Mouse (Mus musculus) MEL (cell line): ENCODE results near the gene Zic5. TPM values are rescaled to one million over a fixed set of nuclear protein-coding genes. Genes with fewer than 3 reads are reported as not detected.

Experiments used
- DNase-seq: peaks from one replicate; pipeline ENCODE4 v3.0.0; 2011; ENCODE audit warnings: low read depth, low spot score
- H3K27ac ChIP-seq: 2 replicates; pipeline ENCODE4 v1.5.1; 2012; ENCODE audit warnings: low read depth, mild to moderate bottlenecking, control low read depth, low read length, moderate library complexity; ENCODE audit not compliant: control insufficient read depth
- H3K27me3 ChIP-seq, 2 experiments: fragments of 150-350 bp in 1 of 2; sonication (generic) in 1 of 2; 2 replicates each; pipeline ENCODE4 v1.6.1; 2012; ENCODE audit warnings: low read length in 2 of 2, mild to moderate bottlenecking in 2 of 2, improper control_type of control experiment in 1 of 2, moderate library complexity in 1 of 2; ENCODE audit not compliant: insufficient read depth in 2 of 2, control insufficient read depth in 1 of 2
- H3K36me3 ChIP-seq, 2 experiments: 2 replicates each; pipeline ENCODE4 v1.6.1; 2012 to 2014; ENCODE audit warnings: low read length in 2 of 2, improper control_type of control experiment in 1 of 2, inconsistent platforms in 1 of 2, mild to moderate bottlenecking in 1 of 2; ENCODE audit not compliant: insufficient read depth in 2 of 2, control insufficient read depth in 1 of 2
- H3K4me1 ChIP-seq, 2 experiments: fragments of 150-350 bp in 1 of 2; sonication (generic) in 1 of 2; 2 replicates each; pipeline ENCODE4 v1.6.1; 2012; ENCODE audit warnings: low read length in 2 of 2, improper control_type of control experiment in 1 of 2, mild to moderate bottlenecking in 1 of 2; ENCODE audit not compliant: insufficient read depth in 2 of 2, control insufficient read depth in 1 of 2
- H3K4me3 ChIP-seq, 2 experiments: fragments of 150-350 bp in 1 of 2; sonication (generic) in 1 of 2; 2 replicates each; pipeline ENCODE4 v1.5.1; 2012; ENCODE audit warnings: low read depth in 2 of 2, low read length in 2 of 2, mild to moderate bottlenecking in 2 of 2, moderate library complexity in 2 of 2, control low read depth in 1 of 2, improper control_type of control experiment in 1 of 2; ENCODE audit not compliant: control insufficient read depth in 1 of 2, insufficient read depth in 1 of 2
- H3K79me2 ChIP-seq: 2 replicates; pipeline ENCODE4 v1.6.1; 2012; ENCODE audit warnings: mild to moderate bottlenecking, low read length, moderate library complexity; ENCODE audit not compliant: control insufficient read depth, poor library complexity, insufficient read depth
- H3K9ac ChIP-seq: 2 replicates; pipeline ENCODE4 v1.6.1; 2012; ENCODE audit warnings: low read depth, mild to moderate bottlenecking, control low read depth, low read length, moderate library complexity; ENCODE audit not compliant: control insufficient read depth, poor library complexity, severe bottlenecking
- H3K9me3 ChIP-seq: fragments of 150-350 bp; sonication (generic); replicated peaks from 2 replicates; pipeline ENCODE4 v1.6.1; 2012; ENCODE audit warnings: mild to moderate bottlenecking, low read length, improper control_type of control experiment, moderate library complexity; ENCODE audit not compliant: insufficient read depth
- BHLHE40 ChIP-seq: IDR thresholded peaks from 2 replicates; pipeline ENCODE4 v1.6.1; 2012; ENCODE audit warnings: low read depth, mild to moderate bottlenecking, inconsistent platforms, low read length, improper control_type of control experiment, borderline replicate concordance
- CHD1 ChIP-seq: IDR thresholded peaks from 2 replicates; pipeline ENCODE4 v1.6.1; 2012; ENCODE audit warnings: low read depth, mild to moderate bottlenecking, inconsistent platforms, low read length, improper control_type of control experiment
- E2F4 ChIP-seq: IDR thresholded peaks from 2 replicates; pipeline ENCODE4 v1.6.1; 2011; ENCODE audit warnings: low read depth, low read length, improper control_type of control experiment, borderline replicate concordance
- ELF1 ChIP-seq: IDR thresholded peaks from 2 replicates; pipeline ENCODE4 v1.6.1; 2014; ENCODE audit warnings: low read depth, mild to moderate bottlenecking, inconsistent platforms, low read length, improper control_type of control experiment, moderate library complexity
- EP300 ChIP-seq, 2 experiments: IDR thresholded peaks; 2 replicates each; pipeline ENCODE4 v1.6.1; 2011; ENCODE audit warnings: improper control_type of control experiment in 2 of 2, low read length in 2 of 2, low read depth in 1 of 2, mild to moderate bottlenecking in 1 of 2
- ETS1 ChIP-seq: IDR thresholded peaks from 2 replicates; pipeline ENCODE4 v1.6.1; 2012; ENCODE audit warnings: low read depth, mild to moderate bottlenecking, inconsistent platforms, low read length, improper control_type of control experiment, moderate library complexity
- GABPA ChIP-seq: IDR thresholded peaks from 2 replicates; pipeline ENCODE4 v1.6.1; 2012; ENCODE audit warnings: low read depth, mild to moderate bottlenecking, inconsistent platforms, low read length, improper control_type of control experiment, moderate library complexity
- GATA1 ChIP-seq: IDR thresholded peaks from 2 replicates; pipeline ENCODE4 v1.6.1; 2011; ENCODE audit warnings: low read depth, low read length, improper control_type of control experiment
- HCFC1 ChIP-seq: IDR thresholded peaks from 2 replicates; pipeline ENCODE4 v1.6.1; 2012; ENCODE audit warnings: low read depth, mild to moderate bottlenecking, inconsistent platforms, low read length, improper control_type of control experiment, moderate library complexity
- MXI1 ChIP-seq: IDR thresholded peaks from 2 replicates; pipeline ENCODE4 v1.6.1; 2011; ENCODE audit warnings: mild to moderate bottlenecking, low read depth, low read length, improper control_type of control experiment
- MYC ChIP-seq: IDR thresholded peaks from 2 replicates; pipeline ENCODE4 v1.6.1; 2011; ENCODE audit warnings: low read depth, mild to moderate bottlenecking, low read length, improper control_type of control experiment, moderate library complexity
- NRF1 ChIP-seq: IDR thresholded peaks from 2 replicates; pipeline ENCODE4 v1.6.1; 2014; ENCODE audit warnings: low read depth, mild to moderate bottlenecking, inconsistent platforms, low read length, improper control_type of control experiment, moderate library complexity; ENCODE audit not compliant: poor library complexity, insufficient read depth, severe bottlenecking
- RAD21 ChIP-seq: IDR thresholded peaks from 2 replicates; pipeline ENCODE4 v1.6.1; 2011; ENCODE audit warnings: mild to moderate bottlenecking, low read depth, low read length, improper control_type of control experiment
- RCOR1 ChIP-seq: IDR thresholded peaks from 2 replicates; pipeline ENCODE4 v1.6.1; 2012; ENCODE audit warnings: low read depth, mild to moderate bottlenecking, inconsistent platforms, low read length, improper control_type of control experiment
- SIN3A ChIP-seq: IDR thresholded peaks from 2 replicates; pipeline ENCODE4 v1.6.1; 2012; ENCODE audit warnings: low read length, improper control_type of control experiment, inconsistent platforms
- SMC3 ChIP-seq: IDR thresholded peaks from 2 replicates; pipeline ENCODE4 v1.6.1; 2011; ENCODE audit warnings: low read depth, low read length, improper control_type of control experiment
- TAL1 ChIP-seq: IDR thresholded peaks from 2 replicates; pipeline ENCODE4 v1.6.1; 2012; ENCODE audit warnings: mild to moderate bottlenecking, inconsistent platforms, low read length, moderate library complexity, mixed read lengths
- TBP ChIP-seq: IDR thresholded peaks from 2 replicates; pipeline ENCODE4 v1.8.0; 2011; ENCODE audit warnings: low read depth, low read length, improper control_type of control experiment
- TCF12 ChIP-seq: IDR thresholded peaks from 2 replicates; pipeline ENCODE4 v1.6.1; 2014; ENCODE audit warnings: low read depth, mild to moderate bottlenecking, inconsistent platforms, low read length, improper control_type of control experiment, moderate library complexity
- ZC3H11A ChIP-seq: IDR thresholded peaks from 2 replicates; pipeline ENCODE4 v1.6.1; 2012; ENCODE audit warnings: low read depth, mild to moderate bottlenecking, inconsistent platforms, low read length, improper control_type of control experiment
- ZNF384 ChIP-seq: IDR thresholded peaks from 2 replicates; pipeline ENCODE4 v1.6.1; 2012; ENCODE audit warnings: low read depth, mild to moderate bottlenecking, inconsistent platforms, low read length, improper control_type of control experiment
- polyA plus RNA-seq, 2 experiments: library from polyadenylated mRNA; stranded (reverse) in 1 of 2; unstranded in 1 of 2; fragments of >175 nt in 1 of 2; fragments of >200 nt in 1 of 2; gene quantifications; 2 replicates each; pipeline versions ENCODE4 v1.2.1 to v1.2.4; 2012; ENCODE audit warnings: low replicate concordance in 2 of 2, low read depth in 1 of 2; ENCODE audit not compliant: insufficient read length in 2 of 2, insufficient read depth in 1 of 2, missing spikeins in 1 of 2
- total RNA-seq: library from RNA; depleted of rRNA; stranded (reverse); fragments of 300-350 nt; gene quantifications from 2 replicates; pipeline ENCODE4 v1.2.3, GENCODE M21; 2012

Zic5 gene
- total and polyA plus RNA-seq, 3 experiments = 10.4 to 50.6 (median 23.6) TPM

- TF ChIP-seq ELF1 (no peak), TBP (peak; percentile 54; the same call in 1 of the 2 replicates), RCOR1 (no peak), GABPA (no peak; the same call in 1 of the 2 replicates), ZC3H11A (no peak), HCFC1 (no peak), CHD1 (no peak), E2F4 (no peak)
- Histone ChIP-seq H3K36me3 (peaks cover 0 to 19% of the 10 kb centered on the region in 2 experiments; a peak in 2 of 4 replicates), H3K27me3 (no peaks in the 10 kb centered on the region), H3K27ac (no peak overlapping the region), H3K79me2 (no peaks in the 10 kb centered on the region), H3K9me3 (no peaks in the 10 kb centered on the region), H3K9ac (no peak overlapping the region), H3K4me3 (no peak overlapping the region), H3K4me1 (peaks cover 3 to 19% of the 10 kb centered on the region in 2 experiments; a peak in 3 of 4 replicates)
- DNase-seq = peak; percentile 59
Measured at GRCm38 (mm10) chr14:122434039-122434438, 31.4 kb downstream of the Zic5 start.

DNA sequence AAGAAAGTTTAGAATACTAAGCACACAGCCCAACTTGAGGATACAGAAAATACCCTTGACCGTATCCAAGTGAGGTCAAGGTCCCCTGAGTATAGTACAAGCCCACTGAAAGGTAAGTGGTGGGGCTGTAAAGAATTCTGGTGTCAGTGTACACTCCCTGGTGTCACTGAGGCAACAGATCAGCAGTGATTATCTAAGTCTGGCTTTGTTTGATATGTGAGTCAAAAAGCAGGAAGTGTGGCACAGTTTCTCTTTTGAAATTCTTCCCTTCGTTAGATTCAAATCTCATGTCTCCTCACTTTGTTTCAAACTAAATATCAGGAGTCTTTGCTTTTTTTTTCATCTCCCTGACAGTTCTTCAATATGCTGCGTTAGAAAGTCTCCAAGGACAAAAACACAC, 32.9 kb downstream of the Zic5 start:
- H3K79me2 ChIP-seq = no peaks in the 10 kb centered on the region
- peaks cover 3 to 19% of the 10 kb centered on the region in 2 experiments; a peak in 3 of 4 replicates for H3K4me1 ChIP-seq
- peak overlapping the region; percentile 47 for H3K9ac ChIP-seq
- H3K27ac ChIP-seq = peak overlapping the region; percentile 54
- peaks cover 0 to 19% of the 10 kb centered on the region in 2 experiments; a peak in 2 of 4 replicates for H3K36me3 ChIP-seq
- peak overlapping the region; percentile 31 to 42 for H3K4me3 ChIP-seq
- H3K9me3 ChIP-seq = no peaks in the 10 kb centered on the region
- H3K27me3 ChIP-seq = no peaks in the 10 kb centered on the region
- peak; percentile 61 for DNase-seq
- TF ChIP-seq RAD21 = no peak; the same call in 1 of the 2 replicates
- peak; percentile 23; the same call in 1 of the 2 replicates for TF ChIP-seq TAL1
- TF ChIP-seq EP300 (IDR thresholded peaks at IDR 0.05; ENCODE audit: low read depth in 1 of 2, low read length in 2 of 2) = peak; percentile 81 to 90
- TF ChIP-seq SIN3A = peak; percentile 69
- TF ChIP-seq ZC3H11A = no peak
- 0 out of 2 replicates have a peak, but pooled peaks have one; percentile 15 for TF ChIP-seq MYC
- no peak for TF ChIP-seq BHLHE40
- TF ChIP-seq GATA1 = peak; percentile 96
- TF ChIP-seq RCOR1 = peak; percentile 79
- no peak for TF ChIP-seq NRF1
- TF ChIP-seq ZNF384 = peak; percentile 66
- peak; percentile 58 for TF ChIP-seq ETS1
- peak; percentile 50; the same call in 1 of the 2 replicates for TF ChIP-seq MXI1
- peak; percentile 86 for TF ChIP-seq TCF12
- TF ChIP-seq SMC3 = no peak; the same call in 1 of the 2 replicates
- TF ChIP-seq ELF1 = peak; percentile 76
